Mouse (Mus musculus) urinary bladder, postnatal 10 days (tissue): Measurements from ENCODE around the gene Ccdc170.
"Not testable (repeated sequence)": the region's sequence is repeated elsewhere in the genome, so short reads cannot be mapped to it uniquely, and the experiment has no call there.

Source experiments
- DNase-seq: peaks from one replicate; pipeline ENCODE4 v3.0.0; 2022; ENCODE audit warnings: low spot score

Ccdc170 gene

GRCm38 (mm10) chr10:4482355-4482754 is at the start of gene Ccdc170:
Gene Ccdc170 (plus strand): TSS chr10:4482502.
- no peak for DNase-seq

- DNase-seq, result no peak
Observed at GRCm38 (mm10) chr10:4432996-4433755, 49.1 kb upstream of the Ccdc170 start.

- DNase-seq, result not testable (repeated sequence)
Observed at GRCm38 (mm10) chr10:4433871-4434270, 48.4 kb upstream of the Ccdc170 start.

- no peak for DNase-seq
Observed at GRCm38 (mm10) chr10:4435416-4435815, 46.9 kb upstream of the Ccdc170 start.

GRCm38 (mm10) chr10:4456409-4456808 is 25.9 kb upstream of the Ccdc170 start:
- no peak for DNase-seq

- no peak for DNase-seq
Observed at GRCm38 (mm10) chr10:4460201-4460600, 22.1 kb upstream of the Ccdc170 start.

GRCm38 (mm10) chr10:4465799-4466198 is 16.5 kb upstream of the Ccdc170 start:
- DNase-seq, result no peak

- no peak for DNase-seq
Observed at GRCm38 (mm10) chr10:4469406-4469805, 12.9 kb upstream of the Ccdc170 start.

GRCm38 (mm10) chr10:4473591-4473993 is 8.7 kb upstream of the Ccdc170 start:
- DNase-seq, result no peak

- no peak for DNase-seq
Observed at GRCm38 (mm10) chr10:4475431-4475830, 6.9 kb upstream of the Ccdc170 start.

- no peak for DNase-seq
Observed at GRCm38 (mm10) chr10:4476604-4477003, 5.7 kb upstream of the Ccdc170 start.

GRCm38 (mm10) chr10:4480929-4481328 is 1.4 kb upstream of the Ccdc170 start:
- DNase-seq, result no peak

GRCm38 (mm10) chr10:4481695-4482094 is 607 bp upstream of the Ccdc170 start:
- no peak for DNase-seq

GRCm38 (mm10) chr10:4483848-4484247 is 1.5 kb downstream of the Ccdc170 start:
- DNase-seq, result no peak

- DNase-seq, result no peak
Observed at GRCm38 (mm10) chr10:4484986-4485385, 2.7 kb downstream of the Ccdc170 start.

- no peak for DNase-seq
Observed at GRCm38 (mm10) chr10:4489865-4490264, 7.6 kb downstream of the Ccdc170 start.

- DNase-seq, result no peak
Observed at GRCm38 (mm10) chr10:4491281-4491680, 9.0 kb downstream of the Ccdc170 start.

- no peak for DNase-seq
Observed at GRCm38 (mm10) chr10:4492045-4492444, 9.7 kb downstream of the Ccdc170 start.

GRCm38 (mm10) chr10:4492909-4493308 is 10.6 kb downstream of the Ccdc170 start:
- no peak for DNase-seq

GRCm38 (mm10) chr10:4503251-4503650 is 20.9 kb downstream of the Ccdc170 start:
- no peak for DNase-seq

GRCm38 (mm10) chr10:4512725-4513124 is 30.4 kb downstream of the Ccdc170 start:
- DNase-seq, result no peak

GRCm38 (mm10) chr10:4517614-4518013 is 35.3 kb downstream of the Ccdc170 start:
- DNase-seq, result no peak

- DNase-seq, result no peak
Observed at GRCm38 (mm10) chr10:4519645-4520044, 37.3 kb downstream of the Ccdc170 start.
